Mouse (Mus musculus) midbrain, embryonic 14.5 days (tissue): ENCODE results near the gene Plpp1. TPM values are rescaled to one million over a fixed set of nuclear protein-coding genes. Genes with fewer than 3 reads are reported as not detected.

Experiments
- ATAC-seq: fragments of 200-750 bp; cut with Nextera tagmentation; 2 replicates; pipeline ENCODE4 v1.8.0; 2017; ENCODE audit warnings: moderate number of reproducible peaks, moderate library complexity; ENCODE audit not compliant: low FRiP score, low TSS enrichment
- DNase-seq: peaks from one replicate; pipeline ENCODE4 v3.0.0-alpha.2; 2015
- H3K27ac ChIP-seq: fragments of 300-500 bp; sonication (generic); replicated peaks from 2 replicates; pipeline ENCODE4 v1.5.1; 2014; ENCODE audit warnings: mild to moderate bottlenecking, low read depth, low read length, moderate library complexity
- H3K27me3 ChIP-seq: fragments of 300-500 bp; sonication (generic); 2 replicates; pipeline ENCODE4 v1.6.1; 2014; ENCODE audit warnings: low read length, control low read depth, mixed read lengths; ENCODE audit not compliant: control insufficient read depth, insufficient read depth
- H3K36me3 ChIP-seq: fragments of 300-500 bp; sonication (generic); 2 replicates; pipeline ENCODE4 v1.6.1; 2014; ENCODE audit warnings: low read length, control low read depth; ENCODE audit not compliant: control insufficient read depth, insufficient read depth
- H3K4me1 ChIP-seq: fragments of 300-500 bp; sonication (generic); 2 replicates; pipeline ENCODE4 v1.6.1; 2014; ENCODE audit warnings: mild to moderate bottlenecking, antibody characterized with exemption, low read length, control low read depth; ENCODE audit not compliant: control insufficient read depth, insufficient read depth
- H3K4me2 ChIP-seq: fragments of 300-500 bp; sonication (generic); 2 replicates; pipeline ENCODE4 v1.6.1; 2014; ENCODE audit warnings: mild to moderate bottlenecking, low read length, moderate library complexity
- H3K4me3 ChIP-seq: fragments of 300-500 bp; sonication (generic); replicated peaks from 2 replicates; pipeline ENCODE4 v1.5.1; 2014; ENCODE audit warnings: low read depth, low read length
- H3K9ac ChIP-seq: fragments of 300-500 bp; sonication (generic); replicated peaks from 2 replicates; pipeline ENCODE4 v1.6.1; 2014; ENCODE audit warnings: mild to moderate bottlenecking, low read length, moderate library complexity
- H3K9me3 ChIP-seq: fragments of 300-500 bp; sonication (generic); 2 replicates; pipeline ENCODE4 v1.6.1; 2016; ENCODE audit warnings: low read length, control low read depth, mixed read lengths; ENCODE audit not compliant: control insufficient read depth
- WGBS: fragments of 180-500 bp; shearing (Covaris S2); extraction: QIAGEN DNeasy Blood & Tissue Kit; methylation state at CpG from one replicate; pipeline ENCODE4 v1.1.7; 2014; 5-methylcytosine and 5-hydroxymethylcytosine counted together
- polyA plus RNA-seq: library from polyadenylated mRNA; unstranded; fragments of >200 nt; fragmentation: Nextera tagmentation; extraction: Ambion mirVana; gene quantifications from 2 replicates; pipeline ENCODE4 v1.2.1, GENCODE M21; 2014

Plpp1 gene
- polyA plus RNA-seq, 1 experiment from 2014 or later, result 48.3 TPM

GRCm38 (mm10) chr13:112786142-112786541 lies 14.4 kb upstream of the Plpp1 start:
- H3K27me3 ChIP-seq, result no peaks in the 10 kb centered on the region
- H3K36me3 ChIP-seq, result no peaks in the 10 kb centered on the region
- H3K27ac ChIP-seq, result no peak overlapping the region
- DNase-seq (no peak), ATAC-seq (no peak)
- 55% methylated on average over 3 of the region's 3 CpGs for WGBS
- no peaks in the 10 kb centered on the region for H3K9me3 ChIP-seq
- no peak overlapping the region for H3K4me3 ChIP-seq
- H3K9ac ChIP-seq, result no peak overlapping the region
- no peak overlapping the region for H3K4me2 ChIP-seq
- H3K4me1 ChIP-seq, result no peaks in the 10 kb centered on the region

- Histone ChIP-seq H3K36me3 (no peaks in the 10 kb centered on the region), H3K9me3 (no peaks in the 10 kb centered on the region), H3K4me3 (no peak overlapping the region), H3K4me1 (no peaks in the 10 kb centered on the region), H3K27ac (no peak overlapping the region), H3K9ac (no peak overlapping the region), H3K27me3 (no peaks in the 10 kb centered on the region), H3K4me2 (no peak overlapping the region)
- WGBS, result 82% methylated on average over 10 of the region's 10 CpGs
- no peak for ATAC-seq
- DNase-seq, result no peak
Measured at GRCm38 (mm10) chr13:112786942-112787533, 13.6 kb upstream of the Plpp1 start.

- no peaks in the 10 kb centered on the region for H3K9me3 ChIP-seq
- no peaks in the 10 kb centered on the region for H3K36me3 ChIP-seq
- no peak for ATAC-seq
- H3K4me1 ChIP-seq, result no peaks in the 10 kb centered on the region
- no peak overlapping the region for H3K9ac ChIP-seq
- no peak overlapping the region for H3K27ac ChIP-seq
- DNase-seq, result no peak
- no peak overlapping the region for H3K4me3 ChIP-seq
- no peak overlapping the region for H3K4me2 ChIP-seq
- no peaks in the 10 kb centered on the region for H3K27me3 ChIP-seq
- 81% methylated on average over 5 of the region's 5 CpGs for WGBS
Measured at GRCm38 (mm10) chr13:112790774-112791173, 9.8 kb upstream of the Plpp1 start.

- no peaks in the 10 kb centered on the region for H3K36me3 ChIP-seq
- no peak overlapping the region for H3K9ac ChIP-seq
- H3K9me3 ChIP-seq, result no peaks in the 10 kb centered on the region
- H3K4me2 ChIP-seq, result no peak overlapping the region
- DNase-seq (no peak), ATAC-seq (no peak)
- no peak overlapping the region for H3K4me3 ChIP-seq
- H3K27ac ChIP-seq, result no peak overlapping the region
- no peaks in the 10 kb centered on the region for H3K27me3 ChIP-seq
- 88% methylated on average over 5 of the region's 5 CpGs for WGBS
- H3K4me1 ChIP-seq, result no peaks in the 10 kb centered on the region
Measured at GRCm38 (mm10) chr13:112791906-112792305, 8.7 kb upstream of the Plpp1 start.

GRCm38 (mm10) chr13:112798243-112798952 lies 2.2 kb upstream of the Plpp1 start:
- no peaks in the 10 kb centered on the region for H3K9me3 ChIP-seq
- H3K9ac ChIP-seq, result no peak overlapping the region
- no peak overlapping the region for H3K4me2 ChIP-seq
- DNase-seq (no peak), ATAC-seq (no peak)
- H3K27ac ChIP-seq, result no peak overlapping the region
- peaks cover 10% of the 10 kb centered on the region for H3K4me1 ChIP-seq
- no peaks in the 10 kb centered on the region for H3K27me3 ChIP-seq
- H3K4me3 ChIP-seq, result no peak overlapping the region
- 94% methylated on average over 9 of the region's 9 CpGs for WGBS
- H3K36me3 ChIP-seq, result no peaks in the 10 kb centered on the region

- Histone ChIP-seq H3K4me2 (no peak overlapping the region), H3K36me3 (no peaks in the 10 kb centered on the region), H3K4me1 (peaks cover 13% of the 10 kb centered on the region), H3K4me3 (no peak overlapping the region), H3K27me3 (no peaks in the 10 kb centered on the region), H3K9me3 (no peaks in the 10 kb centered on the region), H3K27ac (no peak overlapping the region), H3K9ac (no peak overlapping the region)
- whole genome bisulfite sequencing, result 79% methylated on average over 9 of the region's 9 CpGs
- no peak for DNase-seq
- ATAC-seq, result no peak
Measured at GRCm38 (mm10) chr13:112798953-112799305, 1.7 kb upstream of the Plpp1 start.

GRCm38 (mm10) chr13:112799721-112800241 lies 811 bp upstream of the Plpp1 start:
- H3K9ac ChIP-seq, result no peak overlapping the region
- DNase-seq, result no peak

GRCm38 (mm10) chr13:112801381-112802004 lies 901 bp downstream of the Plpp1 start:
- WGBS, result 2% methylated on average over 23 of the region's 23 CpGs
- ATAC-seq, result peak; percentile 77
- DNase-seq, result peak; percentile 48

More at GRCm38 (mm10) chr13:112799721-112800241, 811 bp upstream of the Plpp1 start:
- no peak for ATAC-seq
- Histone ChIP-seq H3K4me1 (peaks cover 13% of the 10 kb centered on the region), H3K4me2 (no peak overlapping the region), H3K27ac (no peak overlapping the region), H3K27me3 (no peaks in the 10 kb centered on the region), H3K36me3 (no peaks in the 10 kb centered on the region), H3K4me3 (no peak overlapping the region), H3K9me3 (no peaks in the 10 kb centered on the region)
- 75% methylated on average over 8 of the region's 8 CpGs for WGBS

More at GRCm38 (mm10) chr13:112801381-112802004, 901 bp downstream of the Plpp1 start:
- H3K9ac ChIP-seq, result peak overlapping the region; percentile 85
- peak overlapping the region; percentile 96 for H3K27ac ChIP-seq
- no peaks in the 10 kb centered on the region for H3K9me3 ChIP-seq
- peaks cover 9% of the 10 kb centered on the region; the same call in 1 of the 2 replicates for H3K36me3 ChIP-seq
- H3K27me3 ChIP-seq, result no peaks in the 10 kb centered on the region
- H3K4me3 ChIP-seq, result peak overlapping the region; percentile 83
- peaks cover 13% of the 10 kb centered on the region for H3K4me1 ChIP-seq
- H3K4me2 ChIP-seq, result peak overlapping the region; percentile 84
